Mouse (Mus musculus) liver, embryonic 14.5 days (tissue): Measurements from ENCODE around the gene Ncapg2. TPM values are rescaled to one million over a fixed set of nuclear protein-coding genes. Genes with fewer than 3 reads are reported as not detected.

Experiments
- ATAC-seq: fragments of 200-750 bp; cut with Nextera tagmentation; 2 replicates; pipeline ENCODE4 v1.8.0; 2017; ENCODE audit warnings: moderate number of reproducible peaks, mild to moderate bottlenecking, moderate library complexity; ENCODE audit not compliant: insufficient read depth
- DNase-seq, 3 experiments: peaks; one replicate each; pipeline ENCODE4 v3.0.0-alpha.2; 2012 to 2013; ENCODE audit warnings: low read depth in 3 of 3, low spot score in 3 of 3
- H3K27ac ChIP-seq: fragments of 300-500 bp; sonication (generic); 2 replicates; pipeline ENCODE4 v1.5.1; 2014; ENCODE audit warnings: moderate library complexity, mild to moderate bottlenecking, control low read depth, inconsistent platforms
- H3K27me3 ChIP-seq: fragments of 300-500 bp; sonication (generic); 2 replicates; pipeline ENCODE4 v1.6.1; 2014; ENCODE audit warnings: mild to moderate bottlenecking, low read length, moderate library complexity; ENCODE audit not compliant: control insufficient read depth, insufficient read depth
- H3K36me3 ChIP-seq: fragments of 300-500 bp; sonication (generic); replicated peaks from 2 replicates; pipeline ENCODE4 v1.6.1; 2014; ENCODE audit warnings: low read depth; ENCODE audit not compliant: control insufficient read depth, insufficient read depth
- H3K4me1 ChIP-seq, 2 experiments: fragments of 200-500 bp in 1 of 2; fragments of 300-500 bp in 1 of 2; sonication (generic) in 1 of 2; replicated peaks; 2 replicates each; pipeline ENCODE4 v1.6.1; 2012 to 2014; ENCODE audit warnings: antibody characterized with exemption in 1 of 2, inconsistent platforms in 1 of 2, low read length in 1 of 2; ENCODE audit not compliant: control insufficient read depth in 2 of 2, insufficient read depth in 2 of 2
- H3K4me2 ChIP-seq: fragments of 300-500 bp; sonication (generic); 2 replicates; pipeline ENCODE4 v1.6.1; 2014; ENCODE audit warnings: low read depth, mild to moderate bottlenecking, control low read depth, moderate library complexity
- H3K4me3 ChIP-seq, 2 experiments: fragments of 200-500 bp in 1 of 2; fragments of 300-500 bp in 1 of 2; sonication (generic) in 1 of 2; 2 replicates each; pipeline ENCODE4 v1.5.1; 2012 to 2014; ENCODE audit warnings: low read depth in 2 of 2, low read length in 2 of 2, mild to moderate bottlenecking in 2 of 2, control low read depth in 1 of 2, inconsistent platforms in 1 of 2, moderate library complexity in 1 of 2; ENCODE audit not compliant: insufficient read depth in 1 of 2
- H3K9ac ChIP-seq: fragments of 300-500 bp; sonication (generic); replicated peaks from 2 replicates; pipeline ENCODE4 v1.6.1; 2014; ENCODE audit warnings: mild to moderate bottlenecking, control low read depth, moderate library complexity
- H3K9me3 ChIP-seq: fragments of 300-500 bp; sonication (generic); 2 replicates; pipeline ENCODE4 v1.6.1; 2016; ENCODE audit warnings: low read length, mixed read lengths; ENCODE audit not compliant: control insufficient read depth
- CTCF ChIP-seq: IDR thresholded peaks from 2 replicates; pipeline ENCODE4 v1.5.1; 2016; ENCODE audit warnings: antibody characterized with exemption, low read depth, control low read depth
- EP300 ChIP-seq: IDR thresholded peaks from 2 replicates; pipeline ENCODE4 v1.6.1; 2016; ENCODE audit warnings: antibody characterized with exemption, low read depth
- WGBS: fragments of 180-500 bp; shearing (Covaris S2); extraction: QIAGEN DNeasy Blood & Tissue Kit; methylation state at CpG from one replicate; pipeline ENCODE4 v1.1.7; 2014; ENCODE audit not compliant: insufficient replicate concordance; 5-methylcytosine and 5-hydroxymethylcytosine counted together
- polyA plus RNA-seq, 2 experiments: library from polyadenylated mRNA; depleted of rRNA in 1 of 2; stranded (reverse) in 1 of 2; unstranded in 1 of 2; fragments of >200 nt; fragmentation: Nextera tagmentation in 1 of 2; extraction: Ambion mirVana in 1 of 2; gene quantifications; 2 replicates each; pipeline versions ENCODE4 v1.2.1 to v1.2.3; 2012 to 2014

Gene Ncapg2
- polyA plus RNA-seq, 2 experiments, result 25.4 to 55.8 TPM

GRCm38 (mm10) chr12:116467030-116467429 is 61.8 kb downstream of the Ncapg2 start:
- no peak overlapping the region for H3K4me3 ChIP-seq
- DNase-seq, result no peak
- no peaks in the 10 kb centered on the region for H3K27me3 ChIP-seq
- no peak for ATAC-seq
- WGBS, result 58% methylated on average over 5 of the region's 5 CpGs
- H3K27ac ChIP-seq, result no peak overlapping the region
- H3K36me3 ChIP-seq, result peaks cover 9% of the 10 kb centered on the region
- no peak overlapping the region for H3K4me2 ChIP-seq
- H3K4me1 ChIP-seq, result no peaks in the 10 kb centered on the region
- no peak for TF ChIP-seq EP300
- no peak for TF ChIP-seq CTCF
- no peak overlapping the region for H3K9ac ChIP-seq
- H3K9me3 ChIP-seq, result no peaks in the 10 kb centered on the region

- peaks cover 7% of the 10 kb centered on the region for H3K36me3 ChIP-seq
- ATAC-seq (no peak), DNase-seq (no peak)
- no peak overlapping the region for H3K4me2 ChIP-seq
- H3K27ac ChIP-seq, result no peak overlapping the region
- H3K4me3 ChIP-seq, result no peak overlapping the region
- no peaks in the 10 kb centered on the region for H3K9me3 ChIP-seq
- no peaks in the 10 kb centered on the region for H3K27me3 ChIP-seq
- no peaks in the 10 kb centered on the region for H3K4me1 ChIP-seq
- no peak overlapping the region for H3K9ac ChIP-seq
- 69% methylated on average over 1 of the region's 1 CpGs for WGBS
- no peak for TF ChIP-seq CTCF
- no peak for TF ChIP-seq EP300
Measured at GRCm38 (mm10) chr12:116468348-116468747, 63.1 kb downstream of the Ncapg2 start.

GRCm38 (mm10) chr12:116469096-116469495 is 63.9 kb downstream of the Ncapg2 start:
- H3K36me3 ChIP-seq, result peaks cover 7% of the 10 kb centered on the region
- H3K27ac ChIP-seq, result no peak overlapping the region
- H3K4me2 ChIP-seq, result no peak overlapping the region
- no peak for ATAC-seq
- H3K9ac ChIP-seq, result no peak overlapping the region
- H3K4me1 ChIP-seq, result no peaks in the 10 kb centered on the region
- H3K9me3 ChIP-seq, result no peaks in the 10 kb centered on the region
- DNase-seq, result no peak
- WGBS, result 68% methylated on average over 3 of the region's 3 CpGs
- H3K4me3 ChIP-seq, result no peak overlapping the region
- TF ChIP-seq EP300 (no peak), CTCF (no peak)
- H3K27me3 ChIP-seq, result no peaks in the 10 kb centered on the region

GRCm38 (mm10) chr12:116473264-116473663 is 68.1 kb downstream of the Ncapg2 start:
- Histone ChIP-seq H3K36me3 (no peaks in the 10 kb centered on the region), H3K27me3 (no peaks in the 10 kb centered on the region), H3K4me2 (no peak overlapping the region), H3K9ac (no peak overlapping the region), H3K4me3 (no peak overlapping the region), H3K9me3 (no peaks in the 10 kb centered on the region), H3K4me1 (no peaks in the 10 kb centered on the region), H3K27ac (no peak overlapping the region)
- DNase-seq (no peak), ATAC-seq (no peak)
- no peak for TF ChIP-seq EP300
- no peak for TF ChIP-seq CTCF
- 53% methylated on average over 2 of the region's 2 CpGs for WGBS

GRCm38 (mm10) chr12:116473761-116474160 is 68.6 kb downstream of the Ncapg2 start:
- no peak for ATAC-seq
- Histone ChIP-seq H3K4me2 (no peak overlapping the region), H3K4me3 (no peak overlapping the region), H3K27me3 (no peaks in the 10 kb centered on the region), H3K4me1 (no peaks in the 10 kb centered on the region), H3K27ac (no peak overlapping the region), H3K9me3 (no peaks in the 10 kb centered on the region), H3K36me3 (no peaks in the 10 kb centered on the region), H3K9ac (no peak overlapping the region)
- no peak for DNase-seq
- TF ChIP-seq EP300 (no peak), CTCF (no peak)

GRCm38 (mm10) chr12:116474676-116475075 is 69.5 kb downstream of the Ncapg2 start:
- no peak overlapping the region for H3K4me2 ChIP-seq
- no peak overlapping the region for H3K4me3 ChIP-seq
- no peak overlapping the region for H3K9ac ChIP-seq
- no peaks in the 10 kb centered on the region for H3K9me3 ChIP-seq
- ATAC-seq, result no peak
- DNase-seq, result no peak
- H3K27ac ChIP-seq, result no peak overlapping the region
- H3K4me1 ChIP-seq, result no peaks in the 10 kb centered on the region
- H3K27me3 ChIP-seq, result no peaks in the 10 kb centered on the region
- H3K36me3 ChIP-seq, result no peaks in the 10 kb centered on the region
- TF ChIP-seq EP300 (no peak), CTCF (no peak)
- 44% methylated on average over 3 of the region's 3 CpGs for WGBS
